Mouse (Mus musculus) embryonic fibroblast, embryonic 13.5 days (primary cell): ENCODE measurements around the gene Ap3d1. TPM values are rescaled to one million over a fixed set of nuclear protein-coding genes. Genes with fewer than 3 reads are reported as not detected.

Source experiments
- H3K27ac ChIP-seq: 2 replicates; pipeline ENCODE4 v1.5.1; 2012; ENCODE audit warnings: low read length, control low read depth, inconsistent platforms; ENCODE audit not compliant: insufficient read depth
- H3K4me1 ChIP-seq: 2 replicates; pipeline ENCODE4 v1.6.1; 2011; ENCODE audit warnings: low read length; ENCODE audit not compliant: control insufficient read depth, insufficient read depth
- H3K4me3 ChIP-seq: 2 replicates; pipeline ENCODE4 v1.5.1; 2011; ENCODE audit warnings: mild to moderate bottlenecking, control low read depth, low read length; ENCODE audit not compliant: insufficient read depth
- CTCF ChIP-seq: IDR thresholded peaks from 2 replicates; pipeline ENCODE4 v1.5.1; 2011; ENCODE audit warnings: mild to moderate bottlenecking, control low read depth, low read length, moderate library complexity, borderline replicate concordance; ENCODE audit not compliant: insufficient read depth
- POLR2A ChIP-seq: IDR thresholded peaks from 2 replicates; pipeline ENCODE4 v1.6.1; 2011; ENCODE audit warnings: low read depth, mild to moderate bottlenecking, control low read depth, low read length, moderate library complexity
- polyA plus RNA-seq: library from polyadenylated mRNA; stranded (reverse); fragments of >200 nt; gene quantifications from 2 replicates; pipeline ENCODE4 v1.2.4, GENCODE M21; 2011; ENCODE audit warnings: low read depth; ENCODE audit not compliant: missing spikeins, insufficient read length

Gene Ap3d1
- polyA plus RNA-seq, 1 experiment, result 155 TPM

GRCm38 (mm10) chr10:80671936-80672690 is 70.0 kb downstream of the Ap3d1 start:
- Histone ChIP-seq H3K4me1 (no peaks in the 10 kb centered on the region), H3K27ac (no peak overlapping the region), H3K4me3 (no peak overlapping the region)
- TF ChIP-seq POLR2A, result no peak
- no peak for TF ChIP-seq CTCF

DNA sequence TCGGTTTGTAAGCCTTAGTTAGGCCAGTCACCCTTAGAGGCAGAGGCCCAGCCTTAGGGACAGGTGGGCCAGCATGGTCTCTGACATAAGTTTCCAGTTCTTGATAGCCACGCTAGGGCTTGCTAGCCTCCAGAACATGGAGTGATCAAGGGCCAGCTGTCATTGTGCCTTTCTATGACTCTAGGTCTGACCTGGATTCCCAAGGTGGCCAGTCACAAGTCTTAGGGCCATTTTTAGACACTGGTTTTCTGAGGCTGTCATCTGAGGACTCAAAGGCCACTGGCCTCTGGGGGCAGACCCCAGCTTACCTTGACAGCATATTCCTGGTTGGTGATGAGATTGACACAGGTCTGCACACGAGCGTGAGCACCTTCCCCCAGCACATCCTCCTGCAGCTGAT is 70.8 kb downstream of the Ap3d1 start:
- TF ChIP-seq CTCF (no peak), POLR2A (no peak)
- Histone ChIP-seq H3K27ac (no peak overlapping the region), H3K4me3 (no peak overlapping the region), H3K4me1 (no peaks in the 10 kb centered on the region)

DNA sequence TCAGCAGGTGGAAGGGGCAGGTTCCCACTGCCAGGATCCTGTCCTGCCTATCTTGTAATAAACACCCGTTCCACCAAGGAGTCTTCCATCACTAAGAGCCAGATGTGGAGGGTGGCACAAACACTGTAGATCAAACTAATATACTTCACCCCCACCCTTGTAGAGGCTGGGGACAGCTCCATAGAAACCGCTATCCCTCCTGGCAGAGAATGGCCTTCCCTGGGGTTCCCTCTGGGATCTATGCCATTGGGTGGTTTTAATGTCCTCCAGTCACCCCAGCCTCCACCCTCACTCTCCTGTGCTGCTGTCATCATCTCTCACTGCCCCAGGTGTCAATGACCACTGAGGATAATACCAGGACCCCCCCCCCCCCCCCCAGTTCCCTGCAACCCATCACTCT is 71.5 kb downstream of the Ap3d1 start:
- H3K27ac ChIP-seq, result no peak overlapping the region
- no peaks in the 10 kb centered on the region for H3K4me1 ChIP-seq
- H3K4me3 ChIP-seq, result no peak overlapping the region
- TF ChIP-seq CTCF, result no peak
- TF ChIP-seq POLR2A, result no peak

DNA sequence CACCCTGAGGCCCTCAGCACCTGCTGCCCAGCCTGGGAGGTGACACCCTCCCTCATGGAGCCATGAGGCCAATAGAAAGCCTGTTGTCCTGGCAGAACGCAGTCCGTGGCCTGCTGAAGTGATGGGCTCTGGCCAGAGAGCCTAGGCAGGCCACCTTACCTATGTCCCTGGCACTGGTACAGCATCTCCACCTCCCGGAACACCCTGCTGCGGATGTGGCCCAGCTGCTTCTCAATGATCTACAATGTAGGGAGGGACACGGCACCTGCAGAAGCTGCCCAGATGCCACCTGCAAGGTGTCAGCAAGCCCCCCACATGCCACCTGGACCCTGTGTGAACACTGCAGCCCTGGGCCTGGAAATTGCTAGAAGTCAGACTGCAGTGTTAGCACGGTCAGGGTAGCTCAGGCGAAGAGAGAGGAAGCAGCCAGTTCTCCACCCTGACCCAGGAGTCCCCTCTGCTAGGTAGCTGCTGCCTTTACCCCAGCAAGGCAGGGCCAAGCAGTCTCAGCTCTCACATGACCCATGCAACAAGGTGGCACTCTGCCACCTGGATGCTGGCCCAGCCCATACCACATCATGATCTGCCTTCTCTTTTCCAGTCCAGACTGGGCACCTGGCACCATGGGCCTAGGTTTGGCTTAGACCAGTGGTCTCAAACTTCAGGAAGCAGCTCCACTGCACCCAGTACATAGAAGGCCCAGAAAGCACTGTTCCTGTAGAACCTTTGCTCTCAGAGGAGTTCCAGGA is 72.2 kb downstream of the Ap3d1 start:
- no peak overlapping the region for H3K4me3 ChIP-seq
- no peak overlapping the region for H3K27ac ChIP-seq
- H3K4me1 ChIP-seq, result 0 out of 2 replicates have a peak, but pooled peaks cover 3% of the 10 kb centered on the region
- TF ChIP-seq CTCF, result no peak

- Histone ChIP-seq H3K4me3 (no peak overlapping the region), H3K4me1 (0 out of 2 replicates have a peak, but pooled peaks cover 3% of the 10 kb centered on the region), H3K27ac (no peak overlapping the region)
- TF ChIP-seq POLR2A (no peak), CTCF (no peak)
These were observed 73.0 kb downstream of the Ap3d1 start for GRCm38 (mm10) chr10:80669018-80669417.

DNA sequence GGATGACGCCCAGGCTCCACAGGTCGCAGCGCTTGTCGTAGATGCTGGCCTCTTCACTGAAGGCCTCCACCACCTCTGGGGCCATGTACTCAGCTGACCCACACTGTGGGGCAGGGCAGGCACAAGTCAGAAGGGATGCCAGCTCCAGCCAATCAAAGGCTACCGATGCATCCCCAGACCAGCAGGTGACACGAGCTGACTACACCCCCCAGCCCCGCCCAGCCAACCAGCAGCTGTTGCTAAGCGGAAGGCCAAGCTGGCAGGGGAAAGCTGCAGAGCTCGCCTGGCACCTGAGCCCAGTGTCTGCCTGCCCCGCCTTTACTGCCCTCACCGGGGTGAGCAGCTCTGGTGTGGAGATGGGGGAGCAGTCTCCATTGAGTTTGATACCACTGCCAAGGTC is 73.5 kb downstream of the Ap3d1 start:
- H3K4me3 ChIP-seq, result no peak overlapping the region
- no peak overlapping the region for H3K27ac ChIP-seq
- TF ChIP-seq POLR2A (no peak), CTCF (no peak)
- 0 out of 2 replicates have a peak, but pooled peaks cover 3% of the 10 kb centered on the region for H3K4me1 ChIP-seq

GRCm38 (mm10) chr10:80666837-80667412 is 75.1 kb downstream of the Ap3d1 start:
- no peak overlapping the region for H3K4me3 ChIP-seq
- no peak overlapping the region for H3K27ac ChIP-seq
- TF ChIP-seq POLR2A (no peak), CTCF (no peak)

DNA sequence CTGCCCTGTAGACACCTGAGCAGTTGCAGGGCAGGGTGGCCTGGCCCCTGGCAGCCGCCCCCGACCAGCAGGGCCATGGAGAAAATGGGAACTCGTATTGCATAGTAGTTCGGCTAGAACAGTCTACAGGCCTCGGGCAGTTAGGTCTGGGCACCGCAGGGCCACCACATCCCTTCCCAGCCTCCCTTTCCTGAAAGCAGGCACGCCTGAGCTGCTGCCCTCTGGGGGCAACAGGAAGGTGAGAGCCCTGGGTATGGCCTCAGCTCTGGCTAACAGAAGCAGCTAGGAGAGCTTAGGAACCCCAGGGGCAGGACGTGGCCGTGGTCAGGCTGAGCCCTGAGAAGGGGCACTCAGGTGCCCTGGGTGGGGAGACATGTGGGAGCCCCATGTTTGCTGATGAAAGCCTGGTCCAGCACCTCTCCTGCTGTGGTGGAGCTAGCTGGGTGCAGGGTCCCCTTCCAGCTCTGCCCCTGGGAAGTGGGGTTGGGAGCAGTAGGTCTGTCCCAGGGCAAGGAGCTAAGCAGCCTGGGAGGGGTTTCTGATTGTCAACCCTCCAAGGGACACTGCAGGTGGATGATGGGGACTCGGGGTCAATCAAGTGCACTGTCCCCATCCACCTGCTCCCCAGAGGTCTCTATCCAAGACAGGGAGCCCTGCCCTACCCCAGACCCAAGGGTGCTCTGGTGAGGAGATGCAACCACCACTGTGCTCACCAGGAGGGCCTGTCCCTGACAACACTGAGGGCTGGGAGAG is 75.9 kb downstream of the Ap3d1 start:
- Histone ChIP-seq H3K4me3 (no peak overlapping the region), H3K27ac (no peak overlapping the region), H3K4me1 (0 out of 2 replicates have a peak, but pooled peaks cover 3% of the 10 kb centered on the region)
- TF ChIP-seq CTCF (no peak), POLR2A (no peak)

More at GRCm38 (mm10) chr10:80666837-80667412, 75.1 kb downstream of the Ap3d1 start:
- H3K4me1 ChIP-seq, result 0 out of 2 replicates have a peak, but pooled peaks cover 3% of the 10 kb centered on the region

DNA sequence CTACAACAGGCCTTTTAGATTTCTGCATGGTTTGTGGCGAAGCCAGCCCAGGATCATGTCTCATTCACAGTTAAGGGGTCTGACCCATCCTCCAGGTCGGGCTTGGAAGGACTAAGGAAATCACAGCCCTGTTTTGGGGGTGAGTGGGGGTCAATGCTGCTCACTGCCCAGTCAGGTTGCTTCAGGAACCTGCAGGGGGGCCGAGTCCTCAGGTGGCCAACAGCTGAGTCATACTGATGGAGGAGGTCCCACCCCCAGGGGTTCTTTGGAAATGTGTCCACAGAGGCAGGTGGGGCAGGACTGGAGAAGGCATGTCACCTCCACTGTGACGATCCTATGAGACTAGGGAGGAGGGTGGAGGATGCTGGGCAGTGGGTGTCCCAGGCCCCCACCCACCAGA is 76.6 kb downstream of the Ap3d1 start:
- Histone ChIP-seq H3K4me1 (0 out of 2 replicates have a peak, but pooled peaks cover 3% of the 10 kb centered on the region), H3K4me3 (no peak overlapping the region)
- no peak for TF ChIP-seq CTCF
- TF ChIP-seq POLR2A, result no peak

More for the DNA sequence above, 76.6 kb downstream of the Ap3d1 start:
- peak overlapping the region; percentile 55 for H3K27ac ChIP-seq
